Mouse (Mus musculus) intestine, embryonic 14.5 days (tissue): ENCODE measurements around the gene Tmem234. TPM values are rescaled to one million over a fixed set of nuclear protein-coding genes. Genes with fewer than 3 reads are reported as not detected.

ENCODE experiments used
- ATAC-seq: fragments of 200-750 bp; cut with Nextera tagmentation; replicated peaks from 2 replicates; pipeline ENCODE4 v1.8.0; 2017; ENCODE audit warnings: low read depth, moderate number of reproducible peaks, moderate TSS enrichment, moderate library complexity; ENCODE audit not compliant: low FRiP score, low TSS enrichment
- DNase-seq: peaks from one replicate; pipeline ENCODE4 v3.0.0-alpha.2; 2018; ENCODE audit warnings: low spot score
- H3K27ac ChIP-seq: fragments of 300-500 bp; sonication (generic); 2 replicates; pipeline ENCODE4 v1.5.1; 2014; ENCODE audit warnings: low read depth, mild to moderate bottlenecking, control low read depth
- H3K27me3 ChIP-seq: fragments of 300-500 bp; sonication (generic); replicated peaks from 2 replicates; pipeline ENCODE4 v1.6.1; 2014; ENCODE audit warnings: low read length, control low read depth; ENCODE audit not compliant: control insufficient read depth, insufficient read depth
- H3K36me3 ChIP-seq: fragments of 300-500 bp; sonication (generic); 2 replicates; pipeline ENCODE4 v1.6.1; 2014; ENCODE audit warnings: low read length, control low read depth; ENCODE audit not compliant: control insufficient read depth, insufficient read depth
- H3K4me1 ChIP-seq: fragments of 300-500 bp; sonication (generic); replicated peaks from 2 replicates; pipeline ENCODE4 v1.6.1; 2014; ENCODE audit warnings: low read length, control low read depth, mixed read lengths; ENCODE audit not compliant: control insufficient read depth, insufficient read depth
- H3K4me2 ChIP-seq: fragments of 300-500 bp; sonication (generic); 2 replicates; pipeline ENCODE4 v1.6.1; 2014; ENCODE audit warnings: low read length
- H3K4me3 ChIP-seq: fragments of 300-500 bp; sonication (generic); 2 replicates; pipeline ENCODE4 v1.5.1; 2014; ENCODE audit warnings: low read depth, low read length, control low read depth, mixed read lengths
- H3K9ac ChIP-seq: fragments of 300-500 bp; sonication (generic); 2 replicates; pipeline ENCODE4 v1.6.1; 2014; ENCODE audit warnings: mild to moderate bottlenecking, low read length
- H3K9me3 ChIP-seq: fragments of 300-500 bp; sonication (generic); 2 replicates; pipeline ENCODE4 v1.6.1; 2016; ENCODE audit warnings: low read length, control low read depth; ENCODE audit not compliant: control insufficient read depth
- WGBS: fragments of 180-500 bp; shearing (Covaris S2); extraction: QIAGEN DNeasy Blood & Tissue Kit; methylation state at CpG from one replicate; pipeline ENCODE4 v1.1.7; 2014; 5-methylcytosine and 5-hydroxymethylcytosine counted together
- polyA plus RNA-seq: library from polyadenylated mRNA; unstranded; fragments of >200 nt; fragmentation: Nextera tagmentation; extraction: Ambion mirVana; gene quantifications from 2 replicates; pipeline ENCODE4 v1.2.1, GENCODE M21; 2014

Gene Tmem234
- polyA plus RNA-seq, 1 experiment from 2014 or later = 197 TPM

GRCm38 (mm10) chr4:129622803-129623535 is 22.5 kb downstream of the Tmem234 start:
- no peaks in the 10 kb centered on the region for H3K27me3 ChIP-seq
- WGBS = 17% methylated on average over 8 of the region's 8 CpGs
- DNase-seq (no peak), ATAC-seq (no peak)
- H3K9me3 ChIP-seq = no peaks in the 10 kb centered on the region
- H3K9ac ChIP-seq = peak overlapping the region; percentile 74
- peaks cover 29% of the 10 kb centered on the region for H3K4me1 ChIP-seq
- H3K27ac ChIP-seq = peak overlapping the region; percentile 81
- H3K36me3 ChIP-seq = peaks cover 15% of the 10 kb centered on the region
- peak overlapping the region; percentile 73 for H3K4me3 ChIP-seq
- peak overlapping the region; percentile 83 for H3K4me2 ChIP-seq

- H3K4me1 ChIP-seq = peaks cover 23% of the 10 kb centered on the region
- DNase-seq (peak; percentile 79), ATAC-seq (peak; percentile 7; the same call in 1 of the 2 replicates)
- peak within 1 kb of the TSS; percentile 74 for H3K9ac ChIP-seq
- under 1% methylated on average over 10 of the region's 10 CpGs for WGBS
- H3K27me3 ChIP-seq = no peaks in the 10 kb centered on the region
- peak within 1 kb of the TSS; percentile 81 for H3K27ac ChIP-seq
- H3K36me3 ChIP-seq = peaks cover 22% of the 10 kb centered on the region
- H3K4me2 ChIP-seq = peak within 1 kb of the TSS; percentile 83
- no peaks in the 10 kb centered on the region for H3K9me3 ChIP-seq
- H3K4me3 ChIP-seq = peak within 1 kb of the TSS; percentile 73
These were observed 23.2 kb downstream of the Tmem234 start, which contains the start of gene Ccdc28b for GRCm38 (mm10) chr4:129623681-129624091. Ccdc28b (minus strand) TSS chr4:129623947.

- Histone ChIP-seq H3K4me2 (peak overlapping the region; percentile 83), H3K9me3 (no peaks in the 10 kb centered on the region), H3K4me3 (peak overlapping the region; percentile 73), H3K9ac (peak overlapping the region; percentile 74), H3K36me3 (peaks cover 30% of the 10 kb centered on the region), H3K27me3 (no peaks in the 10 kb centered on the region), H3K4me1 (peaks cover 23% of the 10 kb centered on the region), H3K27ac (peak overlapping the region; percentile 81)
- WGBS = 1% methylated on average over 18 of the region's 18 CpGs
- DNase-seq (peak; percentile 84), ATAC-seq (peak; percentile 87)
These were observed 24.0 kb downstream of the Tmem234 start for GRCm38 (mm10) chr4:129624281-129625028.

GRCm38 (mm10) chr4:129625029-129625370 is 24.5 kb downstream of the Tmem234 start:
- ATAC-seq (no peak; the same call in 1 of the 2 replicates), DNase-seq (peak; percentile 66)
- H3K27me3 ChIP-seq = no peaks in the 10 kb centered on the region
- H3K4me2 ChIP-seq = peak overlapping the region; percentile 83
- peaks cover 35% of the 10 kb centered on the region for H3K36me3 ChIP-seq
- H3K9me3 ChIP-seq = no peaks in the 10 kb centered on the region
- peaks cover 23% of the 10 kb centered on the region for H3K4me1 ChIP-seq
- H3K27ac ChIP-seq = peak overlapping the region; percentile 81
- WGBS = 4% methylated on average over 6 of the region's 6 CpGs
- peak overlapping the region; percentile 73 for H3K4me3 ChIP-seq
- H3K9ac ChIP-seq = peak overlapping the region; percentile 36

- Histone ChIP-seq H3K4me3 (no peak overlapping the region), H3K4me1 (peaks cover 23% of the 10 kb centered on the region), H3K9me3 (no peaks in the 10 kb centered on the region), H3K27ac (peak overlapping the region; percentile 81; the same call in 1 of the 2 replicates), H3K36me3 (peaks cover 40% of the 10 kb centered on the region), H3K4me2 (peak overlapping the region; percentile 83), H3K9ac (peak overlapping the region; percentile 6; the same call in 1 of the 2 replicates), H3K27me3 (no peaks in the 10 kb centered on the region)
- no peak for ATAC-seq
- no peak for DNase-seq
- 48% methylated on average over 4 of the region's 4 CpGs for WGBS
These were observed 25.0 kb downstream of the Tmem234 start for GRCm38 (mm10) chr4:129625496-129625895.

GRCm38 (mm10) chr4:129626035-129626434 is 25.6 kb downstream of the Tmem234 start:
- Histone ChIP-seq H3K4me3 (no peak overlapping the region), H3K4me1 (peaks cover 23% of the 10 kb centered on the region), H3K27me3 (no peaks in the 10 kb centered on the region), H3K9me3 (no peaks in the 10 kb centered on the region), H3K9ac (no peak overlapping the region), H3K27ac (no peak overlapping the region), H3K4me2 (no peak overlapping the region), H3K36me3 (peaks cover 46% of the 10 kb centered on the region)
- WGBS = 78% methylated on average over 6 of the region's 6 CpGs
- ATAC-seq (no peak), DNase-seq (no peak)

- Histone ChIP-seq H3K4me3 (no peak overlapping the region), H3K4me2 (no peak overlapping the region), H3K27ac (no peak overlapping the region), H3K36me3 (peaks cover 95% of the 10 kb centered on the region), H3K27me3 (no peaks in the 10 kb centered on the region), H3K4me1 (no peaks in the 10 kb centered on the region), H3K9ac (no peak overlapping the region), H3K9me3 (no peaks in the 10 kb centered on the region)
- ATAC-seq (no peak), DNase-seq (no peak)
- 75% methylated on average over 4 of the region's 4 CpGs for WGBS
These were observed 30.5 kb downstream of the Tmem234 start for GRCm38 (mm10) chr4:129630944-129631343.

- no peak for ATAC-seq
- H3K4me1 ChIP-seq = no peaks in the 10 kb centered on the region
- no peak overlapping the region for H3K27ac ChIP-seq
- no peak overlapping the region for H3K9ac ChIP-seq
- no peak overlapping the region for H3K4me2 ChIP-seq
- 92% methylated on average over 12 of the region's 12 CpGs for WGBS
- H3K27me3 ChIP-seq = no peaks in the 10 kb centered on the region
- no peak for DNase-seq
- peaks cover 100% of the 10 kb centered on the region for H3K36me3 ChIP-seq
- no peak overlapping the region for H3K4me3 ChIP-seq
- H3K9me3 ChIP-seq = no peaks in the 10 kb centered on the region
These were observed 31.4 kb downstream of the Tmem234 start for GRCm38 (mm10) chr4:129631867-129632266.
